Mouse (Mus musculus) liver, embryonic 16.5 days (tissue): ENCODE data around the gene Fcer1g. TPM values are rescaled to one million over a fixed set of nuclear protein-coding genes. Genes with fewer than 3 reads are reported as not detected.
A peak's percentile ranks its signal among the peaks of the same experiment; 100 is the strongest.
"Not testable (repeated sequence)": the region's sequence is repeated elsewhere in the genome, so short reads cannot be mapped to it uniquely, and the experiment has no call there.

Experiments
- ATAC-seq: fragments of 200-750 bp; cut with Nextera tagmentation; 2 replicates; pipeline ENCODE4 v1.8.0; 2017; ENCODE audit warnings: low read depth, mild to moderate bottlenecking, moderate number of reproducible peaks, moderate library complexity
- H3K27ac ChIP-seq: fragments of 300-500 bp; sonication (generic); 2 replicates; pipeline ENCODE4 v1.5.1; 2014; ENCODE audit warnings: mild to moderate bottlenecking, low read length
- H3K27me3 ChIP-seq: fragments of 300-500 bp; sonication (generic); 2 replicates; pipeline ENCODE4 v1.6.1; 2014; ENCODE audit warnings: low read depth, low read length, mixed read lengths; ENCODE audit not compliant: control insufficient read depth, insufficient read depth
- H3K36me3 ChIP-seq: fragments of 300-500 bp; sonication (generic); 2 replicates; pipeline ENCODE4 v1.6.1; 2014; ENCODE audit warnings: mild to moderate bottlenecking; ENCODE audit not compliant: control insufficient read depth, insufficient read depth
- H3K4me1 ChIP-seq: fragments of 300-500 bp; sonication (generic); 2 replicates; pipeline ENCODE4 v1.6.1; 2014; ENCODE audit warnings: low read depth, low read length, mixed read lengths; ENCODE audit not compliant: control insufficient read depth
- H3K4me2 ChIP-seq: fragments of 300-500 bp; sonication (generic); 2 replicates; pipeline ENCODE4 v1.6.1; 2014; ENCODE audit warnings: low read depth, low read length, mixed read lengths
- H3K4me3 ChIP-seq: fragments of 300-500 bp; sonication (generic); 2 replicates; pipeline ENCODE4 v1.5.1; 2014; ENCODE audit warnings: low read depth, mild to moderate bottlenecking, low read length
- H3K9ac ChIP-seq: fragments of 300-500 bp; sonication (generic); 2 replicates; pipeline ENCODE4 v1.6.1; 2014; ENCODE audit warnings: low read depth, low read length
- H3K9me3 ChIP-seq: fragments of 300-500 bp; sonication (generic); replicated peaks from 2 replicates; pipeline ENCODE4 v1.6.1; 2016; ENCODE audit warnings: low read length; ENCODE audit not compliant: control insufficient read depth
- WGBS: fragments of 180-500 bp; shearing (Covaris S2); extraction: QIAGEN DNeasy Blood & Tissue Kit; methylation state at CpG from one replicate; pipeline ENCODE4 v1.1.7; 2014; ENCODE audit not compliant: insufficient replicate concordance; 5-methylcytosine and 5-hydroxymethylcytosine counted together
- polyA plus RNA-seq: library from polyadenylated mRNA; unstranded; fragments of >200 nt; fragmentation: Nextera tagmentation; extraction: Ambion mirVana; gene quantifications from 2 replicates; pipeline ENCODE4 v1.2.1, GENCODE M21; 2015

Fcer1g gene
- polyA plus RNA-seq, 1 experiment from 2014 or later = 128 TPM

- no peak within 1 kb of the TSS for H3K27ac ChIP-seq
- peaks cover 31% of the 10 kb centered on the region for H3K27me3 ChIP-seq
- H3K4me3 ChIP-seq = peak within 1 kb of the TSS; percentile 11
- H3K4me1 ChIP-seq = peaks cover 20% of the 10 kb centered on the region
- no peaks in the 10 kb centered on the region for H3K9me3 ChIP-seq
- H3K4me2 ChIP-seq = peak within 1 kb of the TSS; percentile 2
- no peak within 1 kb of the TSS for H3K9ac ChIP-seq
- H3K36me3 ChIP-seq = no peaks in the 10 kb centered on the region
- ATAC-seq = no peak
- WGBS = 19% methylated on average over 5 of the region's 5 CpGs
Measured at GRCm38 (mm10) chr1:171249913-171250600, 15.9 kb upstream of the Fcer1g start, which contains the start of gene Adamts4. Adamts4 (plus strand) TSS chr1:171250421.

GRCm38 (mm10) chr1:171248386-171249226 is 14.4 kb upstream of the Fcer1g start:
- ATAC-seq = no peak
- H3K36me3 ChIP-seq = peaks cover 3% of the 10 kb centered on the region; the same call in 1 of the 2 replicates
- no peak overlapping the region for H3K4me2 ChIP-seq
- peaks cover 31% of the 10 kb centered on the region for H3K27me3 ChIP-seq
- H3K9me3 ChIP-seq = no peaks in the 10 kb centered on the region
- peaks cover 20% of the 10 kb centered on the region for H3K4me1 ChIP-seq
- H3K27ac ChIP-seq = no peak overlapping the region
- H3K9ac ChIP-seq = no peak overlapping the region
- H3K4me3 ChIP-seq = no peak overlapping the region
- WGBS = 26% methylated on average over 3 of the region's 3 CpGs

GRCm38 (mm10) chr1:171247916-171248315 is 13.8 kb upstream of the Fcer1g start:
- Histone ChIP-seq H3K27me3 (peaks cover 31% of the 10 kb centered on the region), H3K27ac (peak overlapping the region; percentile 86), H3K4me2 (peak overlapping the region; percentile 91), H3K4me1 (peaks cover 20% of the 10 kb centered on the region), H3K9me3 (no peaks in the 10 kb centered on the region), H3K9ac (peak overlapping the region; percentile 65; the same call in 1 of the 2 replicates), H3K4me3 (peak overlapping the region; percentile 71), H3K36me3 (peaks cover 3% of the 10 kb centered on the region; the same call in 1 of the 2 replicates)
- WGBS = 14% methylated on average over 4 of the region's 4 CpGs
- ATAC-seq = no peak

GRCm38 (mm10) chr1:171247453-171247841 is 13.3 kb upstream of the Fcer1g start:
- Histone ChIP-seq H3K4me1 (peaks cover 20% of the 10 kb centered on the region), H3K27ac (peak overlapping the region; percentile 86), H3K36me3 (peaks cover 3% of the 10 kb centered on the region; the same call in 1 of the 2 replicates), H3K27me3 (peaks cover 26% of the 10 kb centered on the region), H3K9ac (peak overlapping the region; percentile 65), H3K4me3 (peak overlapping the region; percentile 71), H3K9me3 (no peaks in the 10 kb centered on the region), H3K4me2 (peak overlapping the region; percentile 91)
- WGBS = 8% methylated on average over 13 of the region's 13 CpGs
- ATAC-seq = peak; percentile 11; the same call in 1 of the 2 replicates

- no peaks in the 10 kb centered on the region for H3K9me3 ChIP-seq
- H3K36me3 ChIP-seq = peaks cover 3% of the 10 kb centered on the region; the same call in 1 of the 2 replicates
- peaks cover 20% of the 10 kb centered on the region for H3K27me3 ChIP-seq
- H3K27ac ChIP-seq = peak overlapping the region; percentile 86
- peak overlapping the region; percentile 91 for H3K4me2 ChIP-seq
- peak overlapping the region; percentile 71 for H3K4me3 ChIP-seq
- peak overlapping the region; percentile 74 for H3K9ac ChIP-seq
- H3K4me1 ChIP-seq = peaks cover 20% of the 10 kb centered on the region
- WGBS = under 1% methylated on average over 41 of the region's 41 CpGs
- ATAC-seq = peak; percentile 95
Measured at GRCm38 (mm10) chr1:171246709-171247452, 12.7 kb upstream of the Fcer1g start.

GRCm38 (mm10) chr1:171245353-171245752 is 11.2 kb upstream of the Fcer1g start:
- Histone ChIP-seq H3K9ac (no peak overlapping the region), H3K4me3 (no peak overlapping the region), H3K9me3 (no peaks in the 10 kb centered on the region), H3K4me1 (peaks cover 20% of the 10 kb centered on the region), H3K36me3 (peaks cover 3% of the 10 kb centered on the region; the same call in 1 of the 2 replicates), H3K27me3 (peaks cover 6% of the 10 kb centered on the region), H3K27ac (no peak overlapping the region), H3K4me2 (no peak overlapping the region)
- ATAC-seq = no peak
- 83% methylated on average over 8 of the region's 8 CpGs for WGBS

GRCm38 (mm10) chr1:171241952-171242351 is 7.8 kb upstream of the Fcer1g start:
- H3K4me1 ChIP-seq = peaks cover 12% of the 10 kb centered on the region
- H3K36me3 ChIP-seq = peaks cover 14% of the 10 kb centered on the region
- not testable (repeated sequence) for H3K27ac ChIP-seq, H3K27me3 ChIP-seq, H3K9ac ChIP-seq, H3K9me3 ChIP-seq, ATAC-seq, H3K4me2 ChIP-seq, H3K4me3 ChIP-seq
- 78% methylated on average over 12 of the region's 12 CpGs for WGBS

GRCm38 (mm10) chr1:171240911-171241310 is 6.7 kb upstream of the Fcer1g start:
- 80% methylated on average over 10 of the region's 10 CpGs for WGBS
- Histone ChIP-seq H3K36me3 (peaks cover 22% of the 10 kb centered on the region), H3K4me2 (no peak overlapping the region), H3K9ac (no peak overlapping the region), H3K27me3 (no peaks in the 10 kb centered on the region), H3K9me3 (no peaks in the 10 kb centered on the region), H3K4me1 (peaks cover 6% of the 10 kb centered on the region), H3K27ac (no peak overlapping the region), H3K4me3 (no peak overlapping the region)
- no peak for ATAC-seq
